Mouse (Mus musculus): Measurements from ENCODE around the gene Fbxl17. TPM values are rescaled to one million over a fixed set of nuclear protein-coding genes. Genes with fewer than 3 reads are reported as not detected.

The Fbxl17 gene
- polyA plus RNA-seq, 1 experiment from 2014 or later, result 10.7 TPM

DNA sequence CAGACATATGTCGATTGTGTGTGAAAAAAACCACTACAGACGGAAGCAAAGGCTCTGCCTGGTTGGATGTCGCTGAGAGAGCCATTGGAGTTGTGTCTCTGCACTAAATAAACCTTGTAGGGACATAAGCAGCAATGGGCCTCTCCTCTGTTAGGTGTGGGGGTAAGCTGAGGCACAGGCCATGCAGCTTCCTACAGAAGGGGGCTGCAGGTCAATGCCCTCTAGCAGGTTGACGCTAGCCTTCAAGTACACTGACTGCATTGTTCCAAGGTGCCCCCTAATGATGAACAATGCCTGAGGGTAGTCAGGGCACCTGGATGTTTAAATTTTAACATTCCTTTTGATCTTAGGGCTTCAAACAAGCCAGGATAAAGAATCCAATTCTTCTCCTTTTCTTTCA, 291.5 kb downstream of the Fbxl17 start:
- Histone ChIP-seq H3K36me3 (ENCODE audit: control insufficient read depth, insufficient read depth, low read length) (no peaks in the 10 kb centered on the region), H3K4me3 (ENCODE audit: low read depth, low read length) (no peak overlapping the region), H3K27me3 (replicated peaks; ENCODE audit: control insufficient read depth, insufficient read depth, low read length) (no peaks in the 10 kb centered on the region), H3K4me2 (ENCODE audit: low read depth, low read length) (no peak overlapping the region), H3K4me1 (ENCODE audit: control insufficient read depth, insufficient read depth, low read length) (no peaks in the 10 kb centered on the region), H3K9me3 (ENCODE audit: control insufficient read depth, low read length) (no peaks in the 10 kb centered on the region; the same call in 1 of the 2 replicates), H3K9ac (ENCODE audit: low read depth, low read length) (no peak overlapping the region), H3K27ac (replicated peaks; ENCODE audit: low read depth, low read length) (no peak overlapping the region)
- WGBS, result 64% methylated on average over 4 of the region's 4 CpGs
- ATAC-seq (ENCODE audit: low read depth), result no peak
- DNase-seq (ENCODE audit: low spot score), result no peak

DNA sequence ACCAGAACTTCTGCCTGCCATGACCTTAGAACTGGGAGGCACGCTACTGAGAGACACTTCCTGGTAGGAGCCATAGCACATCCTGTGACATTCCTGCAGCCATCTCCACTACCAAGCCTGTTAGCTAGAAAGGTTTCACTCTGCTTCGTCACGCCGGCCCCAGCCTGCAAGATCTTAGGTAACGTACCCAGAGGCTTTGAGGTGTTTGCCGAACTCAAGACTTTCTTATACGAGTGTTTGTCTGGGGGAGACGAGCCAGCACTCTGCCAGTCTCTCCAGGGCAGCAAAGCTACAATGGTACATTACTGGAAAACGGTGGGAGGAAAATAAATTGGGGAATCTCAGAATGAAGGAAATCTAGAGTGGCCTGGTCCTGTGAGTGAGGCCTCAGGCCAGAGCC, 292.1 kb downstream of the Fbxl17 start:
- Histone ChIP-seq H3K4me3 (ENCODE audit: low read depth, low read length) (no peak overlapping the region), H3K9me3 (ENCODE audit: control insufficient read depth, low read length) (no peaks in the 10 kb centered on the region; the same call in 1 of the 2 replicates), H3K27me3 (replicated peaks; ENCODE audit: control insufficient read depth, insufficient read depth, low read length) (no peaks in the 10 kb centered on the region), H3K4me1 (ENCODE audit: control insufficient read depth, insufficient read depth, low read length) (no peaks in the 10 kb centered on the region), H3K36me3 (ENCODE audit: control insufficient read depth, insufficient read depth, low read length) (no peaks in the 10 kb centered on the region), H3K27ac (replicated peaks; ENCODE audit: low read depth, low read length) (no peak overlapping the region), H3K9ac (ENCODE audit: low read depth, low read length) (no peak overlapping the region), H3K4me2 (ENCODE audit: low read depth, low read length) (no peak overlapping the region)
- 84% methylated on average over 9 of the region's 9 CpGs for WGBS
- ATAC-seq (ENCODE audit: low read depth) (no peak), DNase-seq (ENCODE audit: low spot score) (no peak)

DNA sequence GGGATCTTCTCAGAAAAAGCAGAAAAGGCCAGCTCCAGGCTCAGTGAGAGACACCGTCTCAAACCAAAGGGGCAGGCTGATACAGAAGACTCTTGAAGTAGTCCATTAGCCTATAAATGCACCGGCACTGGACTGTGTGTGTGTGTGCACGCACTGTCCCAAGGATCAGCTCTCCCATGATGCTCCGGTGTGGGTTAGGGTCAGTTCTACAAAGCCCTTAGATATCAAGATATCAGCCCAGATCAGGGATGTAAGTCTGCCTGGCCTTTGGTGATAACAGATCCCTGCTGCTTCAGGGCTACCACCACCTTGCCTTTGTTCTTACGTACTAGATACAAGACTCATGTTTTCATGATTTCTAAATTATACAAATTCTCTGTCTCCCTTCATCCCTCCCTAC, 294.5 kb downstream of the Fbxl17 start:
- Histone ChIP-seq H3K4me1 (ENCODE audit: control insufficient read depth, insufficient read depth, low read length) (no peaks in the 10 kb centered on the region), H3K9ac (ENCODE audit: low read depth, low read length) (no peak overlapping the region), H3K36me3 (ENCODE audit: control insufficient read depth, insufficient read depth, low read length) (no peaks in the 10 kb centered on the region), H3K4me3 (ENCODE audit: low read depth, low read length) (no peak overlapping the region), H3K27me3 (replicated peaks; ENCODE audit: control insufficient read depth, insufficient read depth, low read length) (no peaks in the 10 kb centered on the region), H3K4me2 (ENCODE audit: low read depth, low read length) (no peak overlapping the region), H3K9me3 (ENCODE audit: control insufficient read depth, low read length) (no peaks in the 10 kb centered on the region; the same call in 1 of the 2 replicates), H3K27ac (replicated peaks; ENCODE audit: low read depth, low read length) (no peak overlapping the region)
- DNase-seq (ENCODE audit: low spot score) (no peak), ATAC-seq (ENCODE audit: low read depth) (no peak)
- WGBS, result 97% methylated on average over 5 of the region's 5 CpGs

DNA sequence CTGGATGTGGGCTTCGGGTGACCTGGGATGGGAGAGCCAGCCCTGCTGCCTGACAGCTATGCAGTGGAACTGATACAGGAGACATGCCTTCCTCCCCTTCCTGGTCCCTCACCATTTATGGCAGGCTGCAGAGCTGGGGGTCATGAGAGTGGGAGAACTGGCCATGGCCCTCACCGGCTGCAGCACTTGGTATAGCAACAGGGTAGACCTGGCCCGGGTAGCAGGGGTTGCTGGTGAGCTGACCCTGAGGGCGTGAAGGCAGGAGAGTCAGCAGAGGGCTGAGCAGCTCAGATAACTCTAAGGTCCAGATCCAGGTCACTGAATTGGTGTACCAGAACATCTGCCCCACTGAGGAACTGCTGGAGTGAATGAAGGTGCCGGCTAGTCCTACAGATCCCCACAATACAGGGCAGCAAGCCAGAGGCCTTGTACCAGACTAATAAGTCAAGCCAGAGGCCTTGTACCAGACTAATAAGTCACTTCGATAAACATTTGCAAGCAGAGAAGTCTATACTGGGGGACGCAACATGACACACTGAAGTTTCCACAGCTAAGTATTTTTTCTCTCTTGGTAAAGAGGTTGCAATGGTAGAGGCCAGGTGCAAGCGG, 296.1 kb downstream of the Fbxl17 start:
- peak; percentile 37; the same call in 1 of the 2 replicates for ATAC-seq (ENCODE audit: low read depth)
- H3K9me3 ChIP-seq (ENCODE audit: control insufficient read depth, low read length), result no peaks in the 10 kb centered on the region
- H3K4me3 ChIP-seq (ENCODE audit: low read depth, low read length), result no peak overlapping the region
- H3K27ac ChIP-seq (replicated peaks; ENCODE audit: low read depth, low read length), result no peak overlapping the region
- no peaks in the 10 kb centered on the region for H3K36me3 ChIP-seq (ENCODE audit: control insufficient read depth, insufficient read depth, low read length)
- 72% methylated on average over 8 of the region's 8 CpGs for WGBS
- no peaks in the 10 kb centered on the region for H3K4me1 ChIP-seq (ENCODE audit: control insufficient read depth, insufficient read depth, low read length)
- no peak for DNase-seq (ENCODE audit: low spot score)
- no peaks in the 10 kb centered on the region for H3K27me3 ChIP-seq (replicated peaks; ENCODE audit: control insufficient read depth, insufficient read depth, low read length)
- H3K9ac ChIP-seq (ENCODE audit: low read depth, low read length), result no peak overlapping the region
- no peak overlapping the region for H3K4me2 ChIP-seq (ENCODE audit: low read depth, low read length)

DNA sequence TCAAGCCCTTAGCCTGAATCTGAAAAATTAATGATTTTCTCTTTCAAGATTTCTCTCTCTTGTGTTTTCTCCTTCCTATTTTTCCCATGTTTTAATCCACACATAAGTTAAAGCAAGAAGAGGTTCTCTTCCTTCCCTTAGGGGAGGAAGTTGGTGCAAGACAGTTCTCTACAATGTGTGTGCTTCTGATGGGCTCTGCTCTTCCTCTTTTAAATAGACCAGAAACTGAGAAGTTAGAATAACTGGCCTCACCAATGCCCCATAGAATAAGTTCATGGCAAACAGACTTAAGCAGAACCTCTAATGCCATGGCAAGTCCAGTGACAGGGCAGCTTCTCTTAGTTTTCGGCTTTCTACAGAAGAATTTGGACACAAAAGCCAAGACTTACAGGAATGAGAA, 301.1 kb downstream of the Fbxl17 start:
- H3K9me3 ChIP-seq (ENCODE audit: control insufficient read depth, low read length), result no peaks in the 10 kb centered on the region
- ATAC-seq (ENCODE audit: low read depth) (no peak), DNase-seq (ENCODE audit: low spot score) (no peak)
- H3K27me3 ChIP-seq (replicated peaks; ENCODE audit: control insufficient read depth, insufficient read depth, low read length), result no peaks in the 10 kb centered on the region
- no peak overlapping the region for H3K27ac ChIP-seq (replicated peaks; ENCODE audit: low read depth, low read length)
- no peaks in the 10 kb centered on the region for H3K4me1 ChIP-seq (ENCODE audit: control insufficient read depth, insufficient read depth, low read length)
- no peak overlapping the region for H3K4me2 ChIP-seq (ENCODE audit: low read depth, low read length)
- 77% methylated on average over 1 of the region's 1 CpGs for WGBS
- H3K36me3 ChIP-seq (ENCODE audit: control insufficient read depth, insufficient read depth, low read length), result no peaks in the 10 kb centered on the region
- H3K4me3 ChIP-seq (ENCODE audit: low read depth, low read length), result no peak overlapping the region
- H3K9ac ChIP-seq (ENCODE audit: low read depth, low read length), result no peak overlapping the region

- no peaks in the 10 kb centered on the region for H3K36me3 ChIP-seq (ENCODE audit: control insufficient read depth, insufficient read depth, low read length)
- H3K9ac ChIP-seq (ENCODE audit: low read depth, low read length), result no peak overlapping the region
- no peaks in the 10 kb centered on the region; the same call in 1 of the 2 replicates for H3K4me1 ChIP-seq (ENCODE audit: control insufficient read depth, insufficient read depth, low read length)
- WGBS, result 85% methylated on average over 2 of the region's 2 CpGs
- H3K9me3 ChIP-seq (ENCODE audit: control insufficient read depth, low read length), result no peaks in the 10 kb centered on the region
- ATAC-seq (ENCODE audit: low read depth), result no peak
- DNase-seq (ENCODE audit: low spot score), result no peak
- H3K4me2 ChIP-seq (ENCODE audit: low read depth, low read length), result no peak overlapping the region
- H3K4me3 ChIP-seq (ENCODE audit: low read depth, low read length), result no peak overlapping the region
- H3K27me3 ChIP-seq (replicated peaks; ENCODE audit: control insufficient read depth, insufficient read depth, low read length), result no peaks in the 10 kb centered on the region
- no peak overlapping the region for H3K27ac ChIP-seq (replicated peaks; ENCODE audit: low read depth, low read length)
These were observed 304.3 kb downstream of the Fbxl17 start for GRCm38 (mm10) chr17:63195496-63195895.

DNA sequence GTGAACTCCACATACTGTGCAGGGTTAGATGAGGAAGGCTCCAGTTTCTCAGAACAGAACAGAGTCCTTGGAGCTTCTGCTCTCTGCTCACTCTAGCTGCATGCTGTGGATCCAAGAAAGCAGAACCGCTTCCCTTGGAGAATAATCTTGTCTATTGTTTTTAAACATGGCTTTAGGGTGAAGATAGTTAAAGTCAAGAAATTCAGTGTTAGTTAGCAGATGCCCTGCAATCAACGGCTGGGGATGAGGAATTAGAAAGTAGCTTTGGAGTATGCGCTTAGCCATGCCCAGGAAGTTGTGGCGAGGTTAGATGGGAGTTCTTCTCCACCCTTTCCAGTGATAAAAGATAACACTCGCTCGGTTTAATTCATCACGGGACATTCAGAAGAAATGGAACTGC, 306.6 kb downstream of the Fbxl17 start:
- ATAC-seq (ENCODE audit: low read depth) (no peak), DNase-seq (ENCODE audit: low spot score) (no peak)
- 74% methylated on average over 7 of the region's 7 CpGs for WGBS
- H3K36me3 ChIP-seq (ENCODE audit: control insufficient read depth, insufficient read depth, low read length), result no peaks in the 10 kb centered on the region
- H3K4me2 ChIP-seq (ENCODE audit: low read depth, low read length), result no peak overlapping the region
- no peak overlapping the region for H3K27ac ChIP-seq (replicated peaks; ENCODE audit: low read depth, low read length)
- H3K4me3 ChIP-seq (ENCODE audit: low read depth, low read length), result no peak overlapping the region
- no peaks in the 10 kb centered on the region; the same call in 1 of the 2 replicates for H3K4me1 ChIP-seq (ENCODE audit: control insufficient read depth, insufficient read depth, low read length)
- no peaks in the 10 kb centered on the region for H3K9me3 ChIP-seq (ENCODE audit: control insufficient read depth, low read length)
- H3K27me3 ChIP-seq (replicated peaks; ENCODE audit: control insufficient read depth, insufficient read depth, low read length), result no peaks in the 10 kb centered on the region
- H3K9ac ChIP-seq (ENCODE audit: low read depth, low read length), result no peak overlapping the region

DNA sequence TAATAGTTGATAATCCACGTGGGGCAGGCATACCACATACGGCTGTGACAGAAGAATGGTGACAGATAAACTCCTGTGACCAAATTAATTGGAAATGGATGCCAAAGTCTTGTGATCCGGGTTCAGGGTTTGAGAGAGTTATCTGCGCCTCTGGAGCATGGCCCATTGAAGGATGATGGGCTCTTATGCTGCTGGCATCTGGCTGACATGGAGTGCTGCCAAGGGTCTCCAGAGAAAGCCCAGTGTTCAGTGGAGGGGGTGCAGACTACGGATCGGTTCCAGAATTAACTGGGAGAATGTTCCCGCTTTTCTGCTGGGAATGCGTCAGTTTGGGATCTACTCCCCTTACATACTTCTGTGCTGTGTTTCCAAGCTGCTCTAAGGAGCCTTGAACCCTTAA, 308.5 kb downstream of the Fbxl17 start:
- Histone ChIP-seq H3K4me3 (ENCODE audit: low read depth, low read length) (no peak overlapping the region), H3K36me3 (ENCODE audit: control insufficient read depth, insufficient read depth, low read length) (no peaks in the 10 kb centered on the region), H3K9ac (ENCODE audit: low read depth, low read length) (no peak overlapping the region), H3K27ac (replicated peaks; ENCODE audit: low read depth, low read length) (no peak overlapping the region), H3K4me2 (ENCODE audit: low read depth, low read length) (no peak overlapping the region), H3K4me1 (ENCODE audit: control insufficient read depth, insufficient read depth, low read length) (no peaks in the 10 kb centered on the region; the same call in 1 of the 2 replicates), H3K27me3 (replicated peaks; ENCODE audit: control insufficient read depth, insufficient read depth, low read length) (no peaks in the 10 kb centered on the region), H3K9me3 (ENCODE audit: control insufficient read depth, low read length) (no peaks in the 10 kb centered on the region)
- peak; percentile 61 for DNase-seq (ENCODE audit: low spot score)
- peak; percentile 72; the same call in 1 of the 2 replicates for ATAC-seq (ENCODE audit: low read depth)
- 64% methylated on average over 8 of the region's 8 CpGs for WGBS

DNA sequence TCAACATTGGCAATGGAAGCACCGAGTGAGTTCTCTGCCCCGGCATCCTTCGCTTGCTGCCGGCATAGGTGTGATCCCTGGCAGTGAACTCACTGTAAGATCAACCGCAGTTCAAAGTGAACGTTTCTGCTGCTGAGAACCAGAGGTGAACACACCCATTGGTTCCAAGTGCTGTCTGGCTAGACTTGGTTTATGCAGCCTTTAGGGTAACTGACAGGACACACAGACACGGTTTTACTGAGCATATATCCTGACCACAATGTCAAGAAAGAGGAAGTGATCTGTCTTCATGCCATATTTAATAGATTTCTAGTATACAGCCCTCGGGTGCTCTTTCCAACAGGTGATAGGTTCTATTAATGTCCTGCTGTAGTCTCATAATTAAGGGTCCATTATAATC, 310.5 kb downstream of the Fbxl17 start:
- H3K9ac ChIP-seq (ENCODE audit: low read depth, low read length), result no peak overlapping the region
- no peaks in the 10 kb centered on the region; the same call in 1 of the 2 replicates for H3K4me1 ChIP-seq (ENCODE audit: control insufficient read depth, insufficient read depth, low read length)
- H3K4me3 ChIP-seq (ENCODE audit: low read depth, low read length), result no peak overlapping the region
- no peak overlapping the region for H3K27ac ChIP-seq (replicated peaks; ENCODE audit: low read depth, low read length)
- H3K4me2 ChIP-seq (ENCODE audit: low read depth, low read length), result no peak overlapping the region
- H3K9me3 ChIP-seq (ENCODE audit: control insufficient read depth, low read length), result no peaks in the 10 kb centered on the region
- no peaks in the 10 kb centered on the region for H3K36me3 ChIP-seq (ENCODE audit: control insufficient read depth, insufficient read depth, low read length)
- no peak for DNase-seq (ENCODE audit: low spot score)
- 84% methylated on average over 8 of the region's 8 CpGs for WGBS
- no peak for ATAC-seq (ENCODE audit: low read depth)
- H3K27me3 ChIP-seq (replicated peaks; ENCODE audit: control insufficient read depth, insufficient read depth, low read length), result no peaks in the 10 kb centered on the region

Measured in embryonic facial prominence, embryonic 14.5 days (tissue).